Mouse (Mus musculus) midbrain, postnatal 0 days (tissue): ENCODE data around the gene Sox9. TPM values are rescaled to one million over a fixed set of nuclear protein-coding genes. Genes with fewer than 3 reads are reported as not detected.

Source experiments
- ATAC-seq: fragments of 200-750 bp; cut with Nextera tagmentation; 2 replicates; pipeline ENCODE4 v1.8.0; 2017; ENCODE audit warnings: moderate number of reproducible peaks, mild to moderate bottlenecking, moderate TSS enrichment, moderate library complexity; ENCODE audit not compliant: low FRiP score
- DNase-seq: peaks from one replicate; pipeline ENCODE4 v3.0.0-alpha.2; 2015; ENCODE audit warnings: low spot score
- H3K27ac ChIP-seq: fragments of 300-500 bp; sonication (generic); 2 replicates; pipeline ENCODE4 v1.5.1; 2014; ENCODE audit warnings: low read depth, mild to moderate bottlenecking, low read length, mixed read lengths
- H3K27me3 ChIP-seq: fragments of 300-500 bp; sonication (generic); 2 replicates; pipeline ENCODE4 v1.6.1; 2014; ENCODE audit warnings: low read length, control low read depth, mixed read lengths; ENCODE audit not compliant: insufficient read depth
- H3K36me3 ChIP-seq: fragments of 300-500 bp; sonication (generic); 2 replicates; pipeline ENCODE4 v1.6.1; 2014; ENCODE audit warnings: low read length, control low read depth, mixed read lengths; ENCODE audit not compliant: insufficient read depth
- H3K4me1 ChIP-seq: fragments of 300-500 bp; sonication (generic); 2 replicates; pipeline ENCODE4 v1.6.1; 2014; ENCODE audit warnings: mild to moderate bottlenecking, control low read depth, antibody characterized with exemption, low read length, mixed read lengths; ENCODE audit not compliant: insufficient read depth
- H3K4me2 ChIP-seq: fragments of 300-500 bp; sonication (generic); 2 replicates; pipeline ENCODE4 v1.6.1; 2014; ENCODE audit warnings: low read depth, mild to moderate bottlenecking, low read length, mixed read lengths; ENCODE audit not compliant: poor library complexity, severe bottlenecking
- H3K4me3 ChIP-seq: fragments of 300-500 bp; sonication (generic); 2 replicates; pipeline ENCODE4 v1.5.1; 2014; ENCODE audit warnings: low read depth, mild to moderate bottlenecking, low read length, moderate library complexity
- H3K9ac ChIP-seq: fragments of 300-500 bp; sonication (generic); replicated peaks from 2 replicates; pipeline ENCODE4 v1.6.1; 2014; ENCODE audit warnings: mild to moderate bottlenecking, low read length, moderate library complexity, mixed read lengths; ENCODE audit not compliant: poor library complexity, severe bottlenecking
- H3K9me3 ChIP-seq: fragments of 300-500 bp; sonication (generic); 2 replicates; pipeline ENCODE4 v1.6.1; 2016; ENCODE audit warnings: low read length, control low read depth
- CTCF ChIP-seq: IDR thresholded peaks from 2 replicates; pipeline ENCODE4 v1.5.1; 2016; ENCODE audit warnings: antibody characterized with exemption, mild to moderate bottlenecking
- WGBS: fragments of 180-500 bp; shearing (Covaris S2); extraction: QIAGEN DNeasy Blood & Tissue Kit; methylation state at CpG from one replicate; pipeline ENCODE4 v1.1.7; 2014; 5-methylcytosine and 5-hydroxymethylcytosine counted together
- polyA plus RNA-seq: library from polyadenylated mRNA; unstranded; fragments of >200 nt; fragmentation: Nextera tagmentation; extraction: Ambion mirVana; gene quantifications from 2 replicates; pipeline ENCODE4 v1.2.1, GENCODE M21; 2015
- total RNA-seq: library from RNA; depleted of rRNA; stranded (reverse); fragments of >200 nt; gene quantifications from 2 replicates; pipeline ENCODE4 v1.2.3, GENCODE M21; 2014

Sox9 gene
- total and polyA plus RNA-seq, 2 experiments from 2014 or later, result 10.4 to 36.5 TPM

DNA sequence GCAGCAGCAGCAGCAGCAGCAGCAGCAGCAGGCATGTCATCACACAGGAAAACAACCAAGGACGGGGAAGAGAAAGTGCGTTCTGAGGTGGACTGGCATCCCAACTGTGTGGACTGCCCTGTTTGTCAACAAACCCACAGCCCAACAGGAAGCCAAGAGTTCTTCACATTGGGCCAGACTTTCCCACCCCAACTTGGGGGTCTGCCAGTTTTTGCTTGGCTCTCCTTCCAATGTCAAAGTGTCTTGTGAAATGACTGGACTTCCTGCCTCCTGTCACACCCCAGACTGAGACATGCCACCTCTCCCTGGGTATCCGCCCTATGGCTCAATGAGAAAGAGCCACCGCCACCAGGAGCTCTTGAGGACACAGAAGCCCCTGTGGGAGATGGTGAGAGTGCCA lies 15.1 kb upstream of the Sox9 start:
- Histone ChIP-seq H3K27ac (no peak overlapping the region), H3K4me1 (0 out of 2 replicates have a peak, but pooled peaks cover 4% of the 10 kb centered on the region), H3K4me2 (no peak overlapping the region), H3K9me3 (no peaks in the 10 kb centered on the region), H3K36me3 (no peaks in the 10 kb centered on the region), H3K27me3 (no peaks in the 10 kb centered on the region), H3K4me3 (no peak overlapping the region), H3K9ac (no peak overlapping the region)
- no peak for ATAC-seq
- WGBS, result 87% methylated on average over 4 of the region's 4 CpGs
- TF ChIP-seq CTCF, result no peak
- DNase-seq, result no peak

- ATAC-seq (no peak), DNase-seq (no peak)
- Histone ChIP-seq H3K9ac (no peak overlapping the region), H3K4me3 (no peak overlapping the region), H3K9me3 (no peaks in the 10 kb centered on the region), H3K27me3 (no peaks in the 10 kb centered on the region), H3K27ac (no peak overlapping the region), H3K4me2 (no peak overlapping the region), H3K36me3 (no peaks in the 10 kb centered on the region), H3K4me1 (0 out of 2 replicates have a peak, but pooled peaks cover 4% of the 10 kb centered on the region)
- TF ChIP-seq CTCF, result no peak
- WGBS, result 84% methylated on average over 15 of the region's 15 CpGs
Observed at GRCm38 (mm10) chr11:112767531-112768041, 14.4 kb upstream of the Sox9 start.

DNA sequence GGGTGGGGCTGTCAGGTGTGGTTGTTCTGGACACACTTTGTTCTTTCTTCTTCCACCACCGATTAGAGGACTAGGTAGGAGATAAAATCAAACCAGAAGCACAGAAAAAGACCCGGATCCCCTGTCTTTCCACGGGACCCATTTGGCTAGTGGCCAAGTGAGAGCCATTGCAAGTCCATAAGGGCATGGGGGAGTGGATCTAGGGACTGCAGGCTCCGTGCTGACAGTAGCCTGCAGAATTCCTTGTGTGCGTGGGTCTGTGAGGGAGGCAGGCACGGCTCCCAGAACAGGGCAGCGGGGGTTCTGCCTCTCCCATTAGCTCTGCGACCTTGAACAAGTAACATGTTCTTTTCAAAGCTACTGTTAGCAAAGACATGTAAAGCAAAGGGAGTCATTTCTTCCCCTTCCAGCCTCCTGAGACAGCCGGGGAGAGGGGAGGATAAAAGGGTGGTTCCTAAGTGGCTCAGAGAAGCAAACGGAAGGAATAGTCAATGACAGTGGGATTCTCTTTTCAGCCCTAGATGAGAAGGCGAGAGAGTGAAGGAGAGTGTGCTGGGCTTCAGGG lies 9.2 kb upstream of the Sox9 start:
- Histone ChIP-seq H3K27me3 (peaks cover 4% of the 10 kb centered on the region; the same call in 1 of the 2 replicates), H3K4me1 (peaks cover 4% of the 10 kb centered on the region; the same call in 1 of the 2 replicates), H3K9me3 (no peaks in the 10 kb centered on the region), H3K36me3 (no peaks in the 10 kb centered on the region), H3K27ac (no peak overlapping the region), H3K4me3 (no peak overlapping the region), H3K9ac (no peak overlapping the region), H3K4me2 (no peak overlapping the region)
- WGBS, result 44% methylated on average over 11 of the region's 11 CpGs
- no peak for TF ChIP-seq CTCF
- no peak for ATAC-seq
- DNase-seq, result no peak

GRCm38 (mm10) chr11:112779762-112780161 lies 2.3 kb upstream of the Sox9 start:
- no peak overlapping the region for H3K4me2 ChIP-seq

DNA sequence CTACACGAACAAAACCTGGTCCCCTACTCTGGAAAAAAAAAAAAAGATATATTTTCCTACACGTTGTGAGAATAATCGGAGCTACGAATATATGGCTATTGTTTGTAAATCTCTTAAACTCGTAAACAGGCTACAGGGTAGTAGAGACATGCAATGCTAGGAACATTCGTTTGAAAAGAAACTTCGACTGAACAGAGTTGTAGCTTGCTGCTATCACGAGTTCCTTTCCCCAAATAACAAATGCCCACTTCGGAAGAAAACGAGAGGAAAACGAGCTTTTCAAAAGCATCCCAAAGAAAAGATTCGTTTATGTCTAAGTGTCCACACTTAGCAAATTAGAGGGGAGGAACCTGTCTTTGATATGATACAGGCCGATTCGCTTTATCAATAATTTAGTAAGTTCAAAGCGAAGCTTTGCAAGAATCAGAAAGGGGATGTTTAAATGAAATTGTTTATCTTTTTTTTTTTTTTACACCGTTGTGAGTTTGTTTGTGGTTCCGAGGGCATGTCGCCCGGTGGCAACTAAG lies 1.6 kb upstream of the Sox9 start:
- Histone ChIP-seq H3K4me1 (no peaks in the 10 kb centered on the region), H3K36me3 (no peaks in the 10 kb centered on the region), H3K27ac (0 out of 2 replicates have a peak overlapping the region, but pooled peaks have one; percentile 65), H3K9me3 (no peaks in the 10 kb centered on the region), H3K4me2 (peak overlapping the region; percentile 96), H3K27me3 (peaks cover 26% of the 10 kb centered on the region; the same call in 1 of the 2 replicates), H3K9ac (0 out of 2 replicates have a peak overlapping the region, but pooled peaks have one; percentile 33), H3K4me3 (peak overlapping the region; percentile 46; the same call in 1 of the 2 replicates)
- no peak for TF ChIP-seq CTCF
- ATAC-seq, result no peak
- WGBS, result 7% methylated on average over 19 of the region's 19 CpGs
- no peak for DNase-seq

More at GRCm38 (mm10) chr11:112779762-112780161, 2.3 kb upstream of the Sox9 start:
- DNase-seq (peak; percentile 68), ATAC-seq (no peak)
- H3K9ac ChIP-seq, result no peak overlapping the region
- WGBS, result 1% methylated on average over 10 of the region's 10 CpGs
- H3K36me3 ChIP-seq, result no peaks in the 10 kb centered on the region
- TF ChIP-seq CTCF, result peak; percentile 91
- no peaks in the 10 kb centered on the region for H3K4me1 ChIP-seq
- no peaks in the 10 kb centered on the region for H3K9me3 ChIP-seq
- H3K4me3 ChIP-seq, result no peak overlapping the region
- no peak overlapping the region for H3K27ac ChIP-seq
- H3K27me3 ChIP-seq, result peaks cover 26% of the 10 kb centered on the region; the same call in 1 of the 2 replicates
